Mouse (Mus musculus): Measurements from ENCODE around the gene Papss1.

DNA sequence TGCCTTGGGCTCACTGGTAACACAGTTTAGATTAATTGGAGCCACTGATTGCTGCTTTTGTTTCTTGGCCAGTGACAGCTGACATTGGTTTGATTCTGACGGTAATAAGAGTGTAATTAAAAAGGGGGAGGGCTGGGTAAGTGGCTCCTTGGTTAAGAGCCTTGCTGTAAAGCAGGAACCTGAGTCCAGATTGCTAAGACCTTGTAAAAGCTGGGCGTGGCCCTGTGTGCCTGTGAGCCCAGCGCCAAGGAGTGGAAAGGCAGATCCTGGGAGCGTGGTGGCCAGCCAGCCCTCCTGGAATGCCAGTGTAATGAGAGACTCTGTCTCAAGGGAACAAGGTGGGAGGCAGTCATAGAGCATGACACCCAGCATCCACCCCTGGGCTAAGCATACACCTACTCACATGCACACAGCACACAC is 38.4 kb downstream of the Papss1 start:
- TF ChIP-seq POLR2A (IDR thresholded peaks at IDR 0.05; ENCODE audit: low read depth, low read length) (no peak), CTCF (conservative IDR thresholded peaks at IDR 0.05; ENCODE audit: insufficient read depth, insufficient read length, low read depth, low read length) (no peak)
